Mouse (Mus musculus) layer of hippocampus, postnatal 36 days (tissue): ENCODE results near the gene Zfp609. TPM values are rescaled to one million over a fixed set of nuclear protein-coding genes. Genes with fewer than 3 reads are reported as not detected.
"Not testable (repeated sequence)": the region's sequence is repeated elsewhere in the genome, so short reads cannot be mapped to it uniquely, and the experiment has no call there.

Source experiments
- DNase-seq, 2 experiments: peaks; one replicate each; pipeline ENCODE4 v3.0.0; 2022
- total RNA-seq, 2 experiments: library from RNA; stranded (reverse); gene quantifications; 2 replicates each; pipeline ENCODE4 v1.2.3; 2021

Zfp609 gene
- total RNA-seq, 2 experiments from 2014 or later, result 51.2 to 52.8 TPM

DNA sequence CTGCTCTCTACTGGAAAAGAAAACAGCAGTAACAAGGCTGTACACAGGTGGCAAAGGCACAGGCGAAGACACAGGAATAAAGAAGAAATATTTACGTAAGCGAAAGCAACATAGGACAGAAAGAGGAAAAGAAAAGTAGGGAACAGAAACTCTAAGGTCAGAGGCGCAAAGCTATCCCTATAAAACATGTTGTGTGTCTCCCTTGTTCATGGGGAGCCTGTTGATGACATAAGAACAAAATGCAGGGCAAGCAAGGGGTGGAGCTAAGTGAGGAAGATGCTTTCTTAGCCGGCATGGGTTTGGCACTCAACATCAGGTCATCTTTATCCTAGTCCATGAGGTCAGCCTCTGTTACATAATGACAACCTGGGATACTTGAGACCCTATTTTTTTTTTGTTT, 109.2 kb downstream of the Zfp609 start:
- no peak for DNase-seq

DNA sequence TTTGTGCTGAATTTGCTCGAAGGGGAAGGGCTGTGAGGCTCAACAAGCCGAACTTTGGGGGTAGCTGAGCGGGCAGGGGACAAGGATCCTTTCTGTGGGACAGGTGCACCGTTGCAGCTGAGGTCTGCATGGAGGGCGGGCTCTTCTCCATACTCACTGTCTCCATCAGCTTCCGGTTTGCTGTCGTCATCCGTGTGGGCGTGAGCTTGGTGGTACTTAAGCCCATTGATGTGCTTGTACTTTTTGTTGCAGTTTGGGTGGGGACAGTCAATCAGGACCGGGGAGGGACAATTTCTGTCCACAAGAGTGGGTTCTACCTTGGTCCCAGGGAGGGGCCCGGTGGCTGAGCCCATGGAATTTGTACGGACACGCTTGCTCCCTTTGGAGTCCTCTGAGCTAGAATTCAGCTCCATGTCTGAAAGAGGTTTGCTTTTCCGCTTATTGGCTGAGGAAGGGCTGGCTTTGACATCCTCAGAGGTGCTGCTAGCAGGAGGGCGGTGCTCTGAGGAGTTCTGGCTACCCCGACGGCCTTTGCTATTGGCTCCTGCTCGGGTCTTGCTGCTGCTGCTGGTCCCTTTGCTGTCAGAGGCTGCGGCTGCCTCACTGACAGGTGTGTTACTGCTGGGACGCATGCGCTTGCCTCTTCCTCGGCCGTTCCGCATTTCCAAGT, 123.3 kb downstream of the Zfp609 start:
- DNase-seq, result no peak

DNA sequence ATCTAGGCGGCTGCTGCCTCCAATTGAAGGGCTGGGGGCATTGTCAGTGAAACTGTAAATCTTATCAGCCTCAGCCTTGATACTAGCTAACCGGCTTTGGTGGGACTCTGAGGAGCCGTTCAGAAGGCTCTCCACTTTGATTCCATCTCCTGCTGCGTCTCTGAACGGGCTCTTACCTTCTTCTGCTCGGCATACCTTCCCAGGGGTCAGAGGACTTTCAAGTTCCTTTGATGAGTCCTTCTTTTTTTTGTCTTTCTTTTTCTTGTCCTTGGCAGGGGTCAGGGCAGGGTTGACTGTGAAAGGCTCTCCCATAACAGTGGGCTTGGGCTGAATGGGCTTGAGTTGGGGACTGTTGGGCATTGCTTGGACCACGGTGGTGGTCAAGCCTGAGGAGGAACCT, 124.1 kb downstream of the Zfp609 start:
- no peak for DNase-seq

DNA sequence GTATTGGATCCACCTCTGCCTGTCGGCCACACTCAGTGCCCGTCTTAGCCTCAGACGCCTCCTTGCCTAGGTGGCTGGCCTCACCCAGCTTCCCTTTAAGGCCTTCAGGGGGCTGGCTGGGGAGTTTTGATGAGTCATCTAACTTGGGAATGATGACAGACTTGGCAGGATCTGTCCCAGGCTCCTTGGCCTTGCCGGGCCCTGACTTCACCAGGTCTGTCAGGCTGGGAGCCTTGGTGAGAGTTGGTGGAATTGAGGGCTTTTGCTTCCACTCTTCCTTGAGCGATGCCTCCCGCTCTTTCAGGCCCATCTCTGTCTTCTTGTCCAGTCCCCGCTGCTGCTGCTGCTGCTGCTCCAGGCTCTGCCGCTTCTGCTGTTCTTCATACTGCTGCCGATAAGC, 125.1 kb downstream of the Zfp609 start:
- DNase-seq, result no peak

DNA sequence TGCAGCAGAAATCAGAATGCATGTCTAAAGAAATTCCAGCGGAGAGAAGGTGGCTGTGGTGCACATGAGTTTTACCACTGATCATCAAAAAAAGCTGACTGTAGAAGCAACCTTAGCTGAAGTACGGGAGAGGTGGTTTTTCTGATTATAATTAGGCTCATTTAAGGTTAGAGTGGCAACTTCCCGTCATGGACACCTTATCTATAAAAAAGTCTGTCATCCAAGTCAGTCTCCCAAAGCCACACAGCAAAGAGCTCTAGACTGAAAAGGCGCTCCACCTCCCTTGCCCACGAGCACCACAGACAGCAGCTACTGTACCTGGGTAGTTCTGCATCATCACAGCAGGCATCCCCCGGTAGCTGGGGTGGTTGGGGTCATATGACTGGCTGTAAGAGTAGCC, 126.9 kb downstream of the Zfp609 start:
- DNase-seq, result no peak

DNA sequence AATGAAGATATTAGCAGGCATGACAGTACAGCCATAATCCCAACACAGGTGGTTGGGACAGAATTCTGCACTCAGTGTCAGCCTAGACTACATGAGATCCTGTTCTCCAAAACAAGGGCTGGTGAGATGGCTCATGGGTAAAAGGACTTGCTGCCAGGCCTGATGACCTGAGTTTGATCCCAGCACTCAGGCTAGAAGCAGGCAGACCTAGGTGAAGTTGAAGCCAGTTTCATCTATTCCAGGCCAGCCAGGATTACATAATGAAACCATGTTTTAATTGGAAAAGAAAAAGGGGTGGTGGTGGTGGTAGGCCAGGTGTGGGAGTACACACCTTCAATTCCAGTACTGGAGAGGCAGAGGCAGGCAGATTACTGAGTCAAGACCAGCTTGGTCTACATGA, 129.4 kb downstream of the Zfp609 start:
- no peak for DNase-seq

DNA sequence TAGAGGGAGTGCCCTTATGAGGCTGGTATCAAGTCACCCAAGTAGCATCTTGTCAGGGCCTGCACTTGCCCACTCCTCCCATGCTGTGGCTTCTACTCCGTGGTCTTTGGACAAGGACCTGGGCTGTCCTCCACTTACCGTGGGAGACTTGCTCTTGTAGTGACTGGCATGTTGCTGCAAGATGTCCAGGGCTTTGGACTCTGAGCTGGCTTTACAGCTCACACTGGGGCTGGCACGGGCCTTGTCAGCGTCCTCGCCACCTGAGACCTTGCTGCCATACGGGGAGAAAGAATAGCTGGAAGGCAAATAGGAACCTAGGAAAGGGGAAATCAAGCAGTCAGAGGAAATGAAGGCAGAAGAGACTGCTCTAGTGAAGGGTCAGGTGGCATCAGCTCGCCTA, 130.0 kb downstream of the Zfp609 start:
- no peak for DNase-seq

DNA sequence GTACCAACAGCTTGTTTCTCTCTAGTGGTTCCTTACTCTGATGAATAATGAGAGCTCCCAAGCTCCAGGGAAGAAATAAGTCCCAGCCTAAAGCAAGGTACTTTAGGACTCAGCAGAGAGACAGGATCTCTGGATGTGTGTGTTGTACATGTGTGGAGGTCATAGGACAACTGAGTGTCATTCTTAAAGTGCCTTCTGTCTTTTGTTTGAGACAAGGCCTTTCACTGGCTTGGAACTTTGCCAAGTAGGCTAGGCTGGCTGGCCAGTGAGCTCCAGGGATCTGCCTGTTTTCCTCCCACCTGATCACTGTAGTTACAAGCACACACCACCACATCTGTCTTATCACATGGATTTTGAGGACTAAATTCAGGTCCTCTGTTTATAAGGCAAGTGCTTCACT, 131.0 kb downstream of the Zfp609 start:
- DNase-seq, result no peak

DNA sequence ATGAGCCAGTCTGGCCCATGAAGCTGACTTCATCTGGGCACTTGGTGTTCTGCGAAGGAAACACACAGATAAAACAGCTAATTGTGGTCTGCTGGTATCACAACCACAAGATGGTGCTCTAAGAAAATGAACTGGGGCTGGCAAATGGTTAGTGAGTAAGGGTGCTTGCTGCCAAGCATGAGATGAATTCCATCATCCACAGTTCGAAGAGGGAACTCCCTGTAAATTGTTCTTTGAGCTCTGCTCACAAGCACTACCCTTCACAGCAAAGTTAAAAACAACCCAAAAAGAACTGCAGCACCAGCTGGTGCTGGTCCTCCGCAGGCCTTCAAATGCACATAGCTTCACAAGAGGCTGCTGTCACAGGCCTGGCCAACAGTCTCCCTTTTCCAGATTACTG, 131.7 kb downstream of the Zfp609 start:
- DNase-seq, result peak; percentile 52 to 58

DNA sequence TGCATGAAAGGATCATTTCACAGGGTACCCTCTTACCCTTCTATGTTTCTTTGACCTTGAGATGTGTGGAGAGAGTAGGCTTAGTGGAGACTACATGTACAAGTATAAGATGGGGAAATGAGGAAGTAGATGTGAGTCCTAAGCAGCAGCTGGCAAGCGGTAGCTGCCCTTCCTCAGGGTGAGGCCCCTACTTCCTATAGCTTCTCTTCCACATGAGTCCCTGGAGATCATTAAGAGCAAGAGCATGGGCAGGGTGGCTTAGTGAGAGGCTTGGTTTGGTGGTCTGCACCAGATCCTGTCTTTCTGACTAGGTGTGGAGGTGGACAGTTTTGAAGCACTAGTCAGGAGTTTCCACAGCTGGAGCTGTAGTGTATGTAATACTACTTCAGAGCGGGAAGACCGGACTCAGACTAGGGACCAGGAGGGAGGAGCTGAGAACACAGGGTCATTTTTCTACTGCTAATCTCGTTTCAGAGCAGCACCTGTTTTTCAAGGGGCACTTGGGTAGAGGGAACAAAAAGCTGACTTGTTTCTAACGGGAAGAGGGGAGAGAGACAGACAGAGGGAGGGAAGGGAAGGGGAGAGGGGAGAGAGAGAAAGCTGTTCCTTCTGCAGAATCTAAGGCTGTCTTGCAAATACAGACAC, 134.3 kb downstream of the Zfp609 start:
- DNase-seq, result no peak

DNA sequence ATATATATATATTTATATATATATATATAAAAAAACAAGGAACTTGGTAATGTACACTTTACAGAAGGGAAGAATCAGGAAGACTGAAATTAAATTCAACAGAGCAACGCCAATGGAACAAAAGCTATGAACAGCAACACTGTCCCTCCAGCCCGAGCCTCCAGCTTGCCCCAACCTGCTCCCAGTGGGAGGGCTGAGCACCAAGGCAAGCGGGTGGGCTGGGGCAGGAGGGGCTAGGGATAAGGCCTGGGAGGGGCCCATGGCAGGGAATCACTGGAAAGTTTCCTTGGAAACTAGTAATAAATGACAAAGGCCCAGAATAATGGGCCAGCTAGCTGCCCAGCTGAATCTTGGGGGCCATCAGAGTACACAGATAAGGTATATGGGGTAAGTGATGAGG, 134.9 kb downstream of the Zfp609 start:
- no peak for DNase-seq

DNA sequence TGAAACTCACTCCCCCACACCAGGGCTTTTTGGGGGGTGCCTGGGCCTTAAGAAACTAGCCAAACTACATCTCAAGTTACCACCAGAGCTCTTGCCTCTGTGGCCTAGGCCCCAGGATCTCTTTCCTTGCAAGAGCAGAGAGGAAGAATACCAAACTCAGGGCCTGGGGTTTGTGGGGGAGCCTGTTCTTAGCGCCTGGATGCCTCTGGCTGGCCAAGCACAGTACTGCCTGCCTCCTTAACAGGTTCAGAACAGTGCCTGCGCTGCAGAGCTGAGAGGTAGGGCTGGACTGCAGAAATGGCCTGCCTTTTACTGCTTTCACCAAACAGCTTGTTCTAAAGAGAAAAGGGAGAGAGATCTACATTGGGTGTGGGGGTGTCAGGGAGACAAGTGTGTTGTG, 137.5 kb downstream of the Zfp609 start:
- DNase-seq, result not testable (repeated sequence)

DNA sequence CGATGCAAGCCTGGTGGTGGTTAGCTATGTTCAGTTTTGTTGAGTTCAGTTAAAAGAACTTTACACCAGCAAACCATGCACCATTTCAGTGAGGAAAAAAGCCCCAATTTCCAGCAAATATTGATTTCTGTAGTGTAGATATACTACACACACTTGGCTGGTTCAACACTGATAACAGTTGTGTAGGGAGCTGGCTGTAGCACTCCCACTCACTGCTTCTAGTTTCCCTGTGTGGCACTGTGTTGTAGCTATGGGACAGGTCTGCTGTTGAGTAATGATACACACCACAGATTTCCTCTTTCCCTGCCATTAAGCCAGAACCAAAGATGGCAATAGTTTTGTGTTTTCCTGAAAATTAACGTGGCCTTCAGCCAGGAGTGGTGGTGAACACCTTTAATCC, 142.7 kb downstream of the Zfp609 start:
- DNase-seq, result no peak

DNA sequence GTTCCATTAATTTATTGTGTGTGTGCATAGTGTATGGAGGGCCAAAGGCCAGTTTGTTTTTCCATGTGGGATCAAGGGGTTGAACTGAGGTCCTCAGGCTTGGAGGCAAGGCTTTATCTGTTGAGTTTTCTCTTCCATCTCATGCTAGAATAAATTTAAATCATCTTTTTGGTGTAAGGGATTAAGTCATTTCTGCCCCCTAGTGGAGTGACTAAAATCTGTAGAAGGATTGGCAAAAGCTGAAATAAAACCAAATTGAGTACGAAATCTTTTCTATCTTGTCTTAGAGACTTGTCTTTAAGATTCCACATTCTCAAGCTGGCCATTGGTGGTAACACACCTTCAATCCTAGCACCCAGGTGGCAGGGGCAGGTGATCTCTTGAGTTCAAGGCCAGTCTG, 144.4 kb downstream of the Zfp609 start:
- no peak for DNase-seq

DNA sequence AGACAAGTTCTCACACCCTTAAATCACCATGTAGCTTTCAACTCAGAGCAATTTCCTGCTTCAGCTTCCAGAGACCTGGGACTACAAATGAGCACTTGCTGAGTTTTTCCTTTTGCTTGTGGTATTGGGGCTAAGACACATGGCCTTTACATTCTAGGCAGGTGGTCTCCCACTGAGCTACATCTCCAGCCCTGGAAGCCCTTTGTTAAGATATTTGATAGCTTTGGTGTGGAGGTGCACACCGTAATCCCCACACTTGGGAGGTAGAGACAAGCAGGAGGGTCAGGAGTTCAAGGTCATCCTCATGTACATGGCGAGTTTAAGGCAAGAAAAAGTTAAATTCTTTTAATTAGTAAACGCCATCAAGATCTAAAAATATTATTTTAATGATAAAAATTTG, 145.2 kb downstream of the Zfp609 start:
- DNase-seq, result no peak

DNA sequence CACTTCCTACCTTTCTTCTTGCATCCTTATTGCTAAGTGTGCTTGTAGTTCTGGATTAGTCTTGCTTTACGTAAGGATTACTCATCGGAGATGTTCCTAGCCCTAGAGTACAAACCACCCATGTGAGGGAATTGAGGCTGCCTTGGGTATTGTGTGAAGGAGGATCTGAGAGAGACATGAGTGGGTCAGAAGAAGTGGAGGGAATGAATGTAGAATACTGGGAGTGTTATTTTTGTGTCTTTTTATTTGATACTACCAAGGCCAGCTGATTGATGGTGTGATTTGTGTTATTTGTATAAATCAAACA, 145.8 kb downstream of the Zfp609 start:
- no peak for DNase-seq

DNA sequence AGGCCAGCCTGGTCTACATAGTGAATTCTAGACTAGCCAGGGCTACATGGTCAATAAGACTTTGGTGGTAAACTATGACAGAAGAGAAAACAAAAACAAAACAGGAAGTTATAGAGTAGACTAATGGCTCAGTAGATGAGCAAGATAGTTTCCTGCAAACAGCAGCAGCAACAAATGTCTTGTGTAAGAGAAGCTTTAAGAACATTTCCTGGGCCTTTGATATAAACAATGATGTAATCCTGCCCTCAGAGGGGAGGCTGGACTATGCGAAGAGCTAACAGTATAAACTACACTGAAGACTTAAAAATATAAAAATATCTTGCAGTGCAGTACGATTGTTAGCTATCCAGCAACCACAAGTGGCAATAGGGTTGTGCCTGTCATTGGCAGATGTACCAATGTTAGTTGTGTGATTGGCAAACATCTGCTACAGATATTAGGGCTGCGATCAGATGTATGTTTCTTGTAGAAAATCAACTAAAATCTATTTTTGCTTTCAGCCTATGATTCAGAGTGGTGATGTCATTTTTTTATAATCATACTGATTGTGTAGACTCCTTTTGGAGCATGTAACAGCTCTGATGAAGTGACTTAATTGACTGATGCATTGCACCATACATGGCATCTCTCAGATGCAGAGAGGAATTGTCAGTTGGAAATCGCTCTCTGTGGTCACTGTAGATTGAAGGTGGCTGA, 146.3 kb downstream of the Zfp609 start:
- DNase-seq, result no peak

DNA sequence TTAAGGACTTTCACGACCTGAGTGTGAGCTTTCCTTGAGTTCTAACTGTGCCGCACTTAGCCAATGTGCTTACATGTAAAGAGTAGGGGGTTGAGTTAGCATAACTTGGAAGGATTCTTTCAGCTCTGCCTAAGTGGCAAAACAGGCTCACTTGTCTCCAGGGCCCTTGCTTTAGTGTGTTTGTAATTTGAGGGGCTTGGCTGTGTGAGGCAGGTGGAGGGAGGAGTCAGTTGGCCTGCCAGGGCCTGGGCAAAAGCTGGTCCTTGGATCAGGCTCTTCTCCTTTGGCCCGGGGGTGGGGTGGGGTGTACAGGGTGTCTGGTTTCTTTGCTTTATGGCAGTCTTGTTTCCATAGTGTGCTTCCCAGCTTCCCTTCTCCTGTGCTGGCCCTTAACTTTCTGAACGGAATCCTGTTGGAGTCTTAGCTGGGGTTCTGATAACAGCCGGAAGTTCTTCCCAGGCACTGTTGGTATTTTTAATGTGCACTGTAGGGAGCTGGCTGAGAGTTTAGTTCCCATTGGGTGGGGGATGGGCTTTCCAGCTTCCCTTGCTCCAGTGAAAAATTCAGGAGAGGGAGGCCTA, 148.1 kb downstream of the Zfp609 start:
- no peak for DNase-seq

DNA sequence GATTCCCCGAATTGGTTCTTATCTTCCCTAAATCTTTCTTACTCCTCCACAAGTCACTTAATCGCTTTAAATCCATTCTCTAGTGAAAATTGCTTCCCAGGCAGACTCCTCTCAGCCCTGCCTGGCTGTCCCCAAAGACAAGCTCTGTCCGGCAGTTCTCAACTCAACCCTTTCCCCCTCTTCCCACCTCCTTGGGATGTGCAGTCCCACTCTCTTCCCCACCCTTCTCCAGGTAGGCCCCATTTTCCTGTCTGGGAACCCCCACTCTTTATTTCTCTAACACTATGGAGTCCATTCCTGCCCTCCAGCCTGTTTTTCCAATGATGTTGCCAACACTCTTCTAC, 150.3 kb downstream of the Zfp609 start:
- DNase-seq, result no peak

DNA sequence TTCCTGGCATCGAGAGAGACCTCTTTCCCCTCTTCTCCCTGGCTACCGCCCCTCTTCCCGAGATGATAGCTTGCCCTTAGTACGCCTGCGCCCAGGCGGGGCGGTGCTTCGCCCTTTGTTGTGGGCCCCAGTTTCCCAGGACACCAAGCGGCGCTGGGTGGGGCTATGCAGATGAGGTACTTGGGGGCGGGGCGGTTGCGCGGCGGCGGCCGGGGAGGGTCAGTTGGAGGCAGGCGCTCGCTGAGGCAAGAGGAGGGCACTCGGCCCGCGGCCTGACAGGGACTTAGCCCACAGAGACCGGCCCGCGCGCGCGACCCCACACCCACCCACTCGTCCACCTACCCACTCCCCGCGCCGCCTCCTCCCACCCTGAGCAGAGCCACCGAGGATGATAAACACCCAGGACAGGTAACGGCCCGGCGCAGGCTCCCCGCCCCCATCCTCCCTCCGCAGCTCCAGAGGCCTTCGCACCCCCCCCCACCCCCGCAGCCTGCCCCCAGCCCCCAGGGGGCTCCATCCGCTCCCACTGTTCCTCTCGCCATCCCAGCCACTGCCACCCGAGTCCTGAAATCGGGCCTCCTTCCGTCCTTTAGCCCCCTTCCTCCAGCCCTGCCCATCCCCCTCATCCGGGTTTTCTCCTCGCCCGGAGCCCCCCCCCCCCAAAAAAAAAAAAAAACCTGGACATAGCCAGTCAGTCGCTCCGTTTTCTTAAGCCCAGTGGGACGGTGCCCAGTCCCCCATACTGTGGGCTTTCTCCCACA, 150.8 kb downstream of the Zfp609 start:
- DNase-seq, result peak; percentile 94

DNA sequence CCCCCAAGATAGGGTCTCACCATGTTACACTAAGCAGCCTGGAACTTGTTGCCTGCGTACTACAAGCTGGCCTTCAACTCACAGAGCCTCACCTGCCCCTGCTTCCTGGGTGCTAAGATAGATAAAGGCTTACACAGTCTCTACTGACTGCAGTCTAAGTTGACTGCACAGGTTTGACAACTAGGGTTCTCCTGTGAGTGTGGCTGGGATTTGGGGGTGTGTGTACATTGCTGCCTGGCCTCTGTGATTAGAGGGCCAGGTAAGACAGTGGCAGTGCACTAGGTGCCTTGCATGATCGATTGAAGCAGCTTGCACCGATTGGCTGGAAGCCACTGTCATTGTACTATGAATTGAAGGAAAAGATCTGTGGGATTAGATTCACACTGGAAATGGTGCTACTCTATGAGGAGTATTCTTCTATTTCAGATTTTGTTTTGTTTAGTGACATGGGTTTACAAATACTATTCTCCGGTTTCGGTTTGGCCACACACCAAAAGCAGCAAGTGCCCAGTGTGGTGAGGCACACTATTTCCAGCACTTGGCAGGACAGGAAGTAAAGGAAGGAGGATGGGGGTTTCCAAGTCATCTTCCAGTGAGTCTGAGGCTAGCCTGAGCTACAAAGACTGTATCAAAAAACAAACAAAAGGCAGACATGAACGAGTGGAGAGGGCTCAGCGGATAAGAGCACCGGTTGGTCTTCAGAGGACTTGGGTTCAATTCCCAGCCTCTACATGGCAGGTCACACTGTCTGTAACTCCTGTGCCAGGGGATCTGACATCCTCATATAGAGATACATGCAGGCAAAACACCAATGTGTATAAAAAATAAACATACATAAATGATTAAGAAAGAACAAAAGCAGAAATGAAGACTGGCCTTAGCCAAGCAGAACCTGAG, 151.7 kb downstream of the Zfp609 start:
- no peak for DNase-seq

DNA sequence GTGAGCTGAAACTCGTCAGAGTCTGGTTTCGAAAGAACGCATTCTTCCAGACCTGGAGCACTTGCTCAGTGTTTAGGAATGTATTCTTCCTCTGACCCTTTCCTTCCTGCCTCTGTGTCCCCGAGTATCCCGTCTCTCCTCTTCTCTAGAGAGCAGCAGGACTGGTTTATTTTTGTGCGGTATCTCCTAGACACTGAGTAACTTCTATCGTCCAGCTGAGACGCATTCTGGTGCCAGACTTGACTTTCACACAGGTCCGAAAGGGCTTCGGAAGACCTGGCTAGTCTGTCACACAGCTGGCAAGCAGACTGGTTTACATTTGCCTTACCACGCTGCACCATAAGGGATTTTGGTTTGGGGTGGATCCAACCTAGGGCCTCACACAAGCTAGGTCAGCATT, 154.4 kb downstream of the Zfp609 start:
- DNase-seq, result no peak
